Mouse (Mus musculus) cerebellum, adult 2 months (tissue): ENCODE data around the gene Ifi209. TPM values are rescaled to one million over a fixed set of nuclear protein-coding genes. Genes with fewer than 3 reads are reported as not detected.
"Not testable (repeated sequence)": the region's sequence is repeated elsewhere in the genome, so short reads cannot be mapped to it uniquely, and the experiment has no call there.

Source experiments
- DNase-seq, 2 experiments: peaks; one replicate each; pipeline ENCODE4 v3.0.0; 2021
- H3K27ac ChIP-seq: fragments of 200-500 bp; 2 replicates; pipeline ENCODE4 v1.5.1; 2012; ENCODE audit warnings: low read length, control low read depth, inconsistent platforms; ENCODE audit not compliant: insufficient read depth
- H3K27me3 ChIP-seq: fragments of 200-500 bp; 2 replicates; pipeline ENCODE4 v1.6.1; 2012; ENCODE audit warnings: inconsistent platforms, mild to moderate bottlenecking, low read length, moderate library complexity; ENCODE audit not compliant: control insufficient read depth, insufficient read depth
- H3K4me1 ChIP-seq: fragments of 200-500 bp; 2 replicates; pipeline ENCODE4 v1.6.1; 2011; ENCODE audit warnings: low read length; ENCODE audit not compliant: control insufficient read depth, insufficient read depth
- H3K4me3 ChIP-seq: fragments of 200-500 bp; replicated peaks from 2 replicates; pipeline ENCODE3; 2011; ENCODE audit warnings: mild to moderate bottlenecking, low read depth, low read length, control low read depth; ENCODE audit not compliant: insufficient read depth
- CTCF ChIP-seq: fragments of 200-500 bp; IDR thresholded peaks from 2 replicates; pipeline ENCODE4 v1.5.1; 2011; ENCODE audit warnings: low read depth, mild to moderate bottlenecking, control low read depth, low read length, moderate library complexity, borderline replicate concordance; ENCODE audit not compliant: insufficient read depth
- POLR2A ChIP-seq: fragments of 200-500 bp; IDR thresholded peaks from 2 replicates; pipeline ENCODE4 v1.6.1; 2011; ENCODE audit warnings: low read length, control low read depth, borderline replicate concordance; ENCODE audit not compliant: insufficient read depth
- WGBS: fragments of 180-500 bp; shearing (Covaris S2); methylation state at CpG from one replicate; pipeline ENCODE4 v1.1.7; 2018; 5-methylcytosine and 5-hydroxymethylcytosine counted together
- polyA plus RNA-seq: library from polyadenylated mRNA; depleted of rRNA; stranded (reverse); fragments of >200 nt; gene quantifications from 2 replicates; pipeline ENCODE4 v1.2.3, GENCODE M21; 2012; rRNA removed

Gene Ifi209
- polyA plus RNA-seq, 1 experiment, result 0.18 TPM

GRCm38 (mm10) chr1:173657973-173658372, 27.3 kb downstream of the Ifi209 start:
- no peak overlapping the region for H3K27ac ChIP-seq
- no peak overlapping the region for H3K4me3 ChIP-seq
- H3K4me1 ChIP-seq, result no peaks in the 10 kb centered on the region
- H3K27me3 ChIP-seq, result no peaks in the 10 kb centered on the region
- WGBS, result 74% methylated on average over 4 of the region's 4 CpGs
- TF ChIP-seq POLR2A, result no peak
- DNase-seq, result no peak

- H3K4me1 ChIP-seq, DNase-seq, H3K27me3 ChIP-seq, H3K4me3 ChIP-seq, H3K27ac ChIP-seq: not testable (repeated sequence)
- 53% methylated on average over 3 of the region's 3 CpGs for WGBS
Observed at GRCm38 (mm10) chr1:173673458-173674097, 42.9 kb downstream of the Ifi209 start, which contains the start of gene Ifi208. Ifi208 (plus strand) TSS chr1:173673675.

GRCm38 (mm10) chr1:173678605-173679004, 47.9 kb downstream of the Ifi209 start:
- H3K27me3 ChIP-seq, DNase-seq, H3K27ac ChIP-seq, H3K4me3 ChIP-seq, H3K4me1 ChIP-seq: not testable (repeated sequence)
- WGBS, result 80% methylated on average over 1 of the region's 1 CpGs

GRCm38 (mm10) chr1:173694270-173694669, 63.6 kb downstream of the Ifi209 start:
- DNase-seq, result no peak
- no peaks in the 10 kb centered on the region for H3K4me1 ChIP-seq
- H3K4me3 ChIP-seq, result no peak overlapping the region
- WGBS, result 98% methylated on average over 1 of the region's 1 CpGs
- no peak for TF ChIP-seq CTCF
- no peak for TF ChIP-seq POLR2A
- no peak overlapping the region for H3K27ac ChIP-seq
- no peaks in the 10 kb centered on the region for H3K27me3 ChIP-seq

Other genes starting within 250 kb of the Ifi209 start
- gene Ifi206, start 139.9 kb upstream of the Ifi209 start, polyA plus RNA-seq, result 0.25 and 0.36 TPM in 2 replicates
- not detected in 2 replicates for gene Ifi214, start 95.0 kb upstream of the Ifi209 start, polyA plus RNA-seq
- gene Ifi213, start 31.6 kb upstream of the Ifi209 start, polyA plus RNA-seq, result 0.14 and 0.15 TPM in 2 replicates
- not detected in 2 replicates for gene Ifi208, start 42.8 kb downstream of the Ifi209 start, polyA plus RNA-seq
- gene Ifi207, start 110.8 kb downstream of the Ifi209 start, polyA plus RNA-seq, result 0.15 and 0.21 TPM in 2 replicates
- 0.16 and 0.30 TPM in 2 replicates for gene Ifi204, start 136.0 kb downstream of the Ifi209 start, polyA plus RNA-seq